Mouse (Mus musculus): ENCODE results near the gene Mgat4e. TPM values are rescaled to one million over a fixed set of nuclear protein-coding genes. Genes with fewer than 3 reads are reported as not detected.
A peak's percentile ranks its signal among the peaks of the same experiment; 100 is the strongest.

Mgat4e gene
- polyA plus RNA-seq, 1 experiment from 2014 or later: not detected

GRCm38 (mm10) chr1:134513312-134513860 lies 36.1 kb downstream of the Mgat4e start:
- Histone ChIP-seq H3K4me3 (peak overlapping the region; percentile 53), H3K27me3 (replicated peaks) (peaks cover 25% of the 10 kb centered on the region), H3K9ac (peak overlapping the region; percentile 64), H3K27ac (ENCODE audit: poor library complexity, severe bottlenecking) (no peak overlapping the region), H3K36me3 (peaks cover 8% of the 10 kb centered on the region; the same call in 1 of the 2 replicates), H3K9me3 (replicated peaks) (no peaks in the 10 kb centered on the region), H3K4me2 (peak overlapping the region; percentile 92), H3K4me1 (replicated peaks) (peaks cover 31% of the 10 kb centered on the region)
- peak; percentile 41; the same call in 1 of the 2 replicates for ATAC-seq (ENCODE audit: insufficient number of reproducible peaks, low FRiP score)
- 1% methylated on average over 38 of the region's 38 CpGs for WGBS

DNA sequence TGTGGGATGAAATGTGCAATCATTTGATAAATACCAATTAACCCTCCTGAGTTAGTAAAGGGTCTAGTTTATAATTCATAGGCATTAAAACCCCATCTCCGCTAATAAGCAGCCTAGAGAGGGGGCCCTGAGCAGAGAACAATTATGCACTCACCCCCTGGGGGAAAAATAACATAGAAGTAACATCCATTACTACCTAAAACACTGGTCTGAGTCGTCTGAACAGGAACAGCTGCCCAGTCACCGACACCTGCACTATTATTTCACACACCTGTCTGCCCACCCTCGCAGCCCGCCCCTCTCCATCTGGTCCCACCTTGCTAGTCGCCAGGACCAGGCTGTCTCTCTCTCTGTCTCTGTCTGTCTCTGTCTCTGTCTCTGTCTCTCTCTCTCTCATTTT lies 36.9 kb downstream of the Mgat4e start:
- H3K27me3 ChIP-seq (replicated peaks): peaks cover 25% of the 10 kb centered on the region

GRCm38 (mm10) chr1:134512183-134512582 lies 37.3 kb downstream of the Mgat4e start:
- H3K9me3 ChIP-seq (replicated peaks): no peaks in the 10 kb centered on the region
- ATAC-seq (ENCODE audit: insufficient number of reproducible peaks, low FRiP score): no peak
- H3K9ac ChIP-seq: no peak overlapping the region
- peaks cover 31% of the 10 kb centered on the region for H3K4me1 ChIP-seq (replicated peaks)
- H3K4me3 ChIP-seq: no peak overlapping the region
- H3K27ac ChIP-seq (ENCODE audit: poor library complexity, severe bottlenecking): no peak overlapping the region
- no peak overlapping the region for H3K4me2 ChIP-seq
- peaks cover 25% of the 10 kb centered on the region for H3K27me3 ChIP-seq (replicated peaks)
- peaks cover 20% of the 10 kb centered on the region for H3K36me3 ChIP-seq
- WGBS: 63% methylated on average over 4 of the region's 4 CpGs

More for the DNA sequence above, 36.9 kb downstream of the Mgat4e start:
- 53% methylated on average over 6 of the region's 6 CpGs for whole genome bisulfite sequencing
- H3K9ac ChIP-seq: no peak overlapping the region
- peak overlapping the region; percentile 92 for H3K4me2 ChIP-seq
- no peaks in the 10 kb centered on the region for H3K9me3 ChIP-seq (replicated peaks)
- peaks cover 31% of the 10 kb centered on the region for H3K4me1 ChIP-seq (replicated peaks)
- ATAC-seq (ENCODE audit: insufficient number of reproducible peaks, low FRiP score): no peak
- no peak overlapping the region for H3K4me3 ChIP-seq
- peaks cover 16% of the 10 kb centered on the region for H3K36me3 ChIP-seq
- H3K27ac ChIP-seq (ENCODE audit: poor library complexity, severe bottlenecking): no peak overlapping the region

DNA sequence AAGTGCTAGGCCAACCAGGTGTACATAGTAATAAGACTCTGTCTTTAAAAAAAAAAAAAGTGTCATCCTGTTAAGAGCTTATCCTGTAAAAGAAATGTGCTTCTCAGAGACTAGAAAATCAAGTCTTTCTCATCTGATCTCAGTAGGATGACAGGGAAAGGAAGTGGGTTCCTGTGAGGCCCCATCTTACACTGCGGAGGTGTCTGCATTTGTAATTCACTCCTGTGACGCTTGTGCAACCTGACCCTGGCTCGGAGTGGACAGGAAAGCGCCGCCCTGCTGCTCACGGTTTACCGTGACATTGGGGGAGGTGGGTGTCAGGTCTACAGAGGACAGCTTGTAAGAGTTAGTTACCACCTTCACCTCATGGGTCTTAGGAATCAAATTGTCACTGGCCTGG lies 39.5 kb downstream of the Mgat4e start:
- ATAC-seq (ENCODE audit: insufficient number of reproducible peaks, low FRiP score): no peak
- no peak overlapping the region for H3K27ac ChIP-seq (ENCODE audit: poor library complexity, severe bottlenecking)
- H3K4me3 ChIP-seq: no peak overlapping the region
- peaks cover 25% of the 10 kb centered on the region for H3K27me3 ChIP-seq (replicated peaks)
- WGBS: 41% methylated on average over 7 of the region's 7 CpGs
- no peak overlapping the region for H3K9ac ChIP-seq
- H3K9me3 ChIP-seq (replicated peaks): no peaks in the 10 kb centered on the region
- no peak overlapping the region for H3K4me2 ChIP-seq
- H3K4me1 ChIP-seq (replicated peaks): peaks cover 14% of the 10 kb centered on the region
- peaks cover 39% of the 10 kb centered on the region for H3K36me3 ChIP-seq

DNA sequence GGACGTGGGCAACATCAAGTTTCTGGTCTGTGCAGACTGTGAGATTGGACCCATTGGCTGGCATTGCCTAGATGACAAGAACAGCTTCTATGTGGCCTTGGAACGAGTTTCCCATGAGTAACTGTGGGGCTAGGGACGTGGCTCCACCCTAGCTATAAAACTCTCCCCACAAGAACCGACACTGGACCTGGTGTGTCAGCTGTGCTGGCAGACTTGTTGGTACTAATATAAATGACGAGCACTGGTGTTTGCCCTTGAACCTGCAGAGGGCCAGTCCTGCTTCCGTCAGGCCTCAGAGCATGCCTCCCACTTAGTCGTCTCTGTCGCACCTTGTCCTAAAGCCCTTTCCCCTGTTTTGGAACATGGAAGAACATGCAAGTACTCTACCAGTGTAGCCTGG lies 43.3 kb downstream of the Mgat4e start:
- 84% methylated on average over 8 of the region's 8 CpGs for WGBS
- H3K36me3 ChIP-seq: peaks cover 66% of the 10 kb centered on the region

GRCm38 (mm10) chr1:134500916-134501315 lies 48.6 kb downstream of the Mgat4e start:
- no peak for ATAC-seq (ENCODE audit: insufficient number of reproducible peaks, low FRiP score)
- peaks cover 48% of the 10 kb centered on the region for H3K36me3 ChIP-seq
- no peak overlapping the region for H3K9ac ChIP-seq
- no peaks in the 10 kb centered on the region for H3K9me3 ChIP-seq (replicated peaks)
- peaks cover 3% of the 10 kb centered on the region; the same call in 1 of the 2 replicates for H3K4me1 ChIP-seq (replicated peaks)
- H3K27me3 ChIP-seq (replicated peaks): no peaks in the 10 kb centered on the region
- H3K27ac ChIP-seq (ENCODE audit: poor library complexity, severe bottlenecking): no peak overlapping the region
- H3K4me3 ChIP-seq: no peak overlapping the region
- H3K4me2 ChIP-seq: no peak overlapping the region
- WGBS: 81% methylated on average over 1 of the region's 1 CpGs

More for the DNA sequence above, 43.3 kb downstream of the Mgat4e start:
- H3K4me2 ChIP-seq: no peak overlapping the region
- H3K4me3 ChIP-seq: no peak overlapping the region
- no peaks in the 10 kb centered on the region for H3K4me1 ChIP-seq (replicated peaks)
- no peak overlapping the region for H3K27ac ChIP-seq (ENCODE audit: poor library complexity, severe bottlenecking)
- no peak for ATAC-seq (ENCODE audit: insufficient number of reproducible peaks, low FRiP score)
- no peak overlapping the region for H3K9ac ChIP-seq
- H3K27me3 ChIP-seq (replicated peaks): no peaks in the 10 kb centered on the region
- H3K9me3 ChIP-seq (replicated peaks): no peaks in the 10 kb centered on the region

GRCm38 (mm10) chr1:134495991-134496390 lies 53.5 kb downstream of the Mgat4e start:
- Histone ChIP-seq H3K4me2 (peak overlapping the region; percentile 75), H3K4me3 (no peak overlapping the region), H3K36me3 (peaks cover 11% of the 10 kb centered on the region), H3K4me1 (replicated peaks) (peaks cover 8% of the 10 kb centered on the region; the same call in 1 of the 2 replicates), H3K27ac (ENCODE audit: poor library complexity, severe bottlenecking) (no peak overlapping the region), H3K27me3 (replicated peaks) (no peaks in the 10 kb centered on the region), H3K9me3 (replicated peaks) (no peaks in the 10 kb centered on the region), H3K9ac (no peak overlapping the region)
- 90% methylated on average over 10 of the region's 10 CpGs for WGBS
- no peak for ATAC-seq (ENCODE audit: insufficient number of reproducible peaks, low FRiP score)

DNA sequence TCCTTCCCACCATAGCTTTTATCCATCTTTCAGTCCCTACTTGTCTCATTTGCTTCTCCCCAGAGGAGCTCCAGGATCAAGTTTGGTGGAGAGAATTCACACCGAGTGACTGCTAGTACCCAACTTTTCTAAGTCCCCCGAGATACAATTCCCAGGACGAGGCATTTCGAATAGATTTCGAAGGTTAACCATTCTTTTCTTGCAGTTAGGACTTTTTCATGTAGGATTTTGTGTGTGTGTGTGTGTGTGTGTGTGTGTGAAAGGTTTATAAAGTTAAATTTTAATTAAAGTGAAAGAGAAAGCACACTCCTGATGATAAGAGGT lies 54.3 kb downstream of the Mgat4e start:
- peak overlapping the region; percentile 66 for H3K4me3 ChIP-seq
- WGBS: 19% methylated on average over 5 of the region's 5 CpGs
- H3K9ac ChIP-seq: peak overlapping the region; percentile 75
- ATAC-seq (ENCODE audit: insufficient number of reproducible peaks, low FRiP score): no peak
- no peaks in the 10 kb centered on the region for H3K9me3 ChIP-seq (replicated peaks)
- peak overlapping the region; percentile 75 for H3K4me2 ChIP-seq
- H3K27ac ChIP-seq (ENCODE audit: poor library complexity, severe bottlenecking): peak overlapping the region; percentile 93
- peaks cover 8% of the 10 kb centered on the region; the same call in 1 of the 2 replicates for H3K4me1 ChIP-seq (replicated peaks)
- peaks cover 11% of the 10 kb centered on the region; the same call in 1 of the 2 replicates for H3K36me3 ChIP-seq
- no peaks in the 10 kb centered on the region for H3K27me3 ChIP-seq (replicated peaks)

DNA sequence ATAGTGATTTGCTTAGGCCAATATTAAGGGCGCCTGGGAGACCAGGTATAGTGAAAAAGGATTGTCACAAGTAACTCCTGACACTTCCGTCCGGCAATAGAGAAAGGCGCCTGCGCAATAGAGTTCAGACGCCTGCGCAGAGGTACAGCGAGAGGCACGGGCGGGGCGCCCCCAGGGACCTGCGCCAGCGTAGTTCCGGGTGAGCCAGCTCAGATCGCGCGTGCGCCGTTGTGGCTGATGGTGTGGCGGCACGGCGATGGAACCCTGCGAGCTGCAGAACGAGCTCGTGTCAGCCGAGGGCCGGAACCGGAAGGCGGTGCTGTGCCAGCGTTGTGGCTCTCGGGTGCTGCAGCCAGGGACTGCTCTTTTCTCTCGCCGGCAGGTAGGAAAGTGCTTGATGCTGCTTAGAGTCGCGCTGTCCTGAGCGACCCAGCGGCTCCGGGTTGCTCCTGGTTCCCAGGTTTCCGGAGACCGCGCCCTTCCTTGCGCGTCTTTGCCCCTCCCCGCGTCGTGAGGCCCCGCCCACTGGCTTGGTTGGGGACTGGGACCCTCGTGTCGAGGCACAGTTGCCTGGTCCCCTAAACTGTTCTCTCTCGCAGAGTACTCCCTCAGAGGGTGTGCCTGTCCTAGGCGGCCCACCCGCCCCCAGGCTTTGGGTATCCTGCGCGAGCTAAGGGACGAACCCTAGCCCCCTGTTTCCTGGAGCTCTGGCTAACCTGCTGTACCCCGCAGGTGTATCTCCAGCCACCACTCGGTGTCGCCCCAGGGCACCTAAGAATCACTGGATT lies 54.9 kb downstream of the Mgat4e start, which contains the start of gene Rabif:
Gene Rabif (plus strand): TSS at position 221 of the 788 bp plus-strand sequence.
- WGBS: under 1% methylated on average over 58 of the region's 58 CpGs
- peak within 1 kb of the TSS; percentile 66 for H3K4me3 ChIP-seq
- ATAC-seq (ENCODE audit: insufficient number of reproducible peaks, low FRiP score): peak; percentile 98

DNA sequence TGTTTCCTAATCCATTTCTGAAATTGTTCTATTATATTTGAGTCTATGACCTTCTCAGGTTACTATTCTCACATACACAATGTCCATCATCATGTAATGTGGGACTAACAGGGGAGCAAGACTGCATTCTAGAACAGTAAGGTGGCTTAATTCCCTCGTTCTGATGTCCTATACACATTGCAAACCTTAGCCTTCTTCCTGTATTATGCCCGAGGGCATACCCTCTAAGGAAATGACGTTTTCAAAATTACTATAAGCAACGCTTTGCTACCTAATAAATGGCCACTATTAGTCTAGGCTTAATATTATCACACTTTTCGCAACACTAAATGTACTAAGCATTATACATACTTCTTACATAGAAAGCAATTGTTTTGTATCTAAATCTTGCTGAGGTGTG lies 55.5 kb downstream of the Mgat4e start:
- Histone ChIP-seq H3K9me3 (replicated peaks) (no peaks in the 10 kb centered on the region), H3K36me3 (peaks cover 22% of the 10 kb centered on the region), H3K4me2 (peak overlapping the region; percentile 75), H3K27me3 (replicated peaks) (no peaks in the 10 kb centered on the region), H3K9ac (peak overlapping the region; percentile 66; the same call in 1 of the 2 replicates), H3K4me1 (replicated peaks) (peaks cover 8% of the 10 kb centered on the region; the same call in 1 of the 2 replicates), H3K27ac (ENCODE audit: poor library complexity, severe bottlenecking) (peak overlapping the region; percentile 93; the same call in 1 of the 2 replicates), H3K4me3 (peak overlapping the region; percentile 66)
- ATAC-seq (ENCODE audit: insufficient number of reproducible peaks, low FRiP score): no peak
- WGBS: 18% methylated on average over 5 of the region's 5 CpGs

More for the DNA sequence above, 54.9 kb downstream of the Mgat4e start, which contains the start of gene Rabif:
- Histone ChIP-seq H3K9me3 (replicated peaks) (no peaks in the 10 kb centered on the region), H3K4me1 (replicated peaks) (peaks cover 8% of the 10 kb centered on the region; the same call in 1 of the 2 replicates), H3K36me3 (peaks cover 16% of the 10 kb centered on the region), H3K9ac (peak within 1 kb of the TSS; percentile 75), H3K27ac (ENCODE audit: poor library complexity, severe bottlenecking) (peak within 1 kb of the TSS; percentile 93), H3K27me3 (replicated peaks) (no peaks in the 10 kb centered on the region), H3K4me2 (peak within 1 kb of the TSS; percentile 75)

GRCm38 (mm10) chr1:134493496-134493895 lies 56.0 kb downstream of the Mgat4e start:
- H3K27me3 ChIP-seq (replicated peaks): no peaks in the 10 kb centered on the region
- H3K9me3 ChIP-seq (replicated peaks): no peaks in the 10 kb centered on the region
- WGBS: 83% methylated on average over 2 of the region's 2 CpGs
- H3K27ac ChIP-seq (ENCODE audit: poor library complexity, severe bottlenecking): no peak overlapping the region
- peaks cover 22% of the 10 kb centered on the region for H3K36me3 ChIP-seq
- H3K4me3 ChIP-seq: no peak overlapping the region
- H3K4me2 ChIP-seq: peak overlapping the region; percentile 75; the same call in 1 of the 2 replicates
- H3K4me1 ChIP-seq (replicated peaks): peaks cover 8% of the 10 kb centered on the region; the same call in 1 of the 2 replicates
- no peak overlapping the region for H3K9ac ChIP-seq
- no peak for ATAC-seq (ENCODE audit: insufficient number of reproducible peaks, low FRiP score)

Measured in heart, embryonic 12.5 days (tissue).